Mouse (Mus musculus) midbrain, embryonic 15.5 days (tissue): ENCODE results near the gene Spred1. TPM values are rescaled to one million over a fixed set of nuclear protein-coding genes. Genes with fewer than 3 reads are reported as not detected.

ENCODE experiments used
- ATAC-seq: fragments of 200-750 bp; cut with Nextera tagmentation; replicated peaks from 2 replicates; pipeline ENCODE4 v1.8.0; 2017; ENCODE audit warnings: moderate TSS enrichment
- H3K27ac ChIP-seq: fragments of 300-500 bp; sonication (generic); 2 replicates; pipeline ENCODE4 v1.5.1; 2015; ENCODE audit warnings: mild to moderate bottlenecking, inconsistent platforms
- H3K27me3 ChIP-seq: fragments of 300-500 bp; sonication (generic); replicated peaks from 2 replicates; pipeline ENCODE4 v1.6.1; 2015; ENCODE audit warnings: inconsistent platforms
- H3K36me3 ChIP-seq: fragments of 300-500 bp; sonication (generic); replicated peaks from 2 replicates; pipeline ENCODE4 v1.6.1; 2015; ENCODE audit warnings: inconsistent platforms
- H3K4me1 ChIP-seq: fragments of 300-500 bp; sonication (generic); 2 replicates; pipeline ENCODE4 v1.6.1; 2015; ENCODE audit warnings: inconsistent platforms
- H3K4me2 ChIP-seq: fragments of 300-500 bp; sonication (generic); 2 replicates; pipeline ENCODE4 v1.6.1; 2015; ENCODE audit warnings: inconsistent platforms, mild to moderate bottlenecking, moderate library complexity
- H3K4me3 ChIP-seq: fragments of 300-500 bp; sonication (generic); 2 replicates; pipeline ENCODE4 v1.5.1; 2015; ENCODE audit warnings: mild to moderate bottlenecking, inconsistent platforms
- H3K9ac ChIP-seq: fragments of 300-500 bp; sonication (generic); 2 replicates; pipeline ENCODE4 v1.6.1; 2015; ENCODE audit warnings: mild to moderate bottlenecking, inconsistent platforms
- H3K9me3 ChIP-seq: fragments of 300-500 bp; sonication (generic); 2 replicates; pipeline ENCODE4 v1.6.1; 2016; ENCODE audit warnings: inconsistent platforms
- WGBS: fragments of 180-500 bp; shearing (Covaris S2); methylation state at CpG from one replicate; pipeline ENCODE4 v1.1.7; 2015; ENCODE audit warnings: mixed read lengths; 5-methylcytosine and 5-hydroxymethylcytosine counted together
- polyA plus RNA-seq: library from polyadenylated mRNA; unstranded; fragments of >200 nt; fragmentation: Nextera tagmentation; extraction: Ambion mirVana; gene quantifications from 2 replicates; pipeline ENCODE4 v1.2.1, GENCODE M21; 2015

Gene Spred1
- polyA plus RNA-seq, 1 experiment from 2014 or later: 10.6 TPM

- Histone ChIP-seq H3K27ac (no peak overlapping the region), H3K4me2 (no peak overlapping the region), H3K9me3 (no peaks in the 10 kb centered on the region), H3K4me1 (peaks cover 5% of the 10 kb centered on the region; the same call in 1 of the 2 replicates), H3K27me3 (no peaks in the 10 kb centered on the region), H3K4me3 (no peak overlapping the region), H3K9ac (no peak overlapping the region), H3K36me3 (no peaks in the 10 kb centered on the region)
- ATAC-seq: no peak
- 36% methylated on average over 10 of the region's 10 CpGs for WGBS
Measured at GRCm38 (mm10) chr2:117099316-117099715, 21.9 kb upstream of the Spred1 start.

GRCm38 (mm10) chr2:117103461-117103860, 17.7 kb upstream of the Spred1 start:
- ATAC-seq: no peak
- H3K4me2 ChIP-seq: no peak overlapping the region
- no peaks in the 10 kb centered on the region for H3K9me3 ChIP-seq
- H3K4me3 ChIP-seq: no peak overlapping the region
- no peak overlapping the region for H3K9ac ChIP-seq
- H3K36me3 ChIP-seq: no peaks in the 10 kb centered on the region
- peaks cover 5% of the 10 kb centered on the region; the same call in 1 of the 2 replicates for H3K4me1 ChIP-seq
- H3K27me3 ChIP-seq: no peaks in the 10 kb centered on the region
- 4% methylated on average over 4 of the region's 4 CpGs for WGBS
- no peak overlapping the region for H3K27ac ChIP-seq

- ATAC-seq: no peak
- H3K9me3 ChIP-seq: no peaks in the 10 kb centered on the region
- H3K4me3 ChIP-seq: no peak overlapping the region
- H3K4me1 ChIP-seq: peaks cover 5% of the 10 kb centered on the region; the same call in 1 of the 2 replicates
- H3K27ac ChIP-seq: no peak overlapping the region
- 71% methylated on average over 7 of the region's 7 CpGs for WGBS
- H3K4me2 ChIP-seq: no peak overlapping the region
- H3K27me3 ChIP-seq: no peaks in the 10 kb centered on the region
- H3K9ac ChIP-seq: no peak overlapping the region
- no peaks in the 10 kb centered on the region for H3K36me3 ChIP-seq
Measured at GRCm38 (mm10) chr2:117105407-117105806, 15.8 kb upstream of the Spred1 start.

- H3K4me3 ChIP-seq: no peak overlapping the region
- ATAC-seq: no peak
- 63% methylated on average over 4 of the region's 4 CpGs for WGBS
- no peak overlapping the region for H3K9ac ChIP-seq
- H3K27ac ChIP-seq: no peak overlapping the region
- no peak overlapping the region for H3K4me2 ChIP-seq
- no peaks in the 10 kb centered on the region for H3K36me3 ChIP-seq
- H3K4me1 ChIP-seq: peaks cover 5% of the 10 kb centered on the region; the same call in 1 of the 2 replicates
- no peaks in the 10 kb centered on the region for H3K9me3 ChIP-seq
- no peaks in the 10 kb centered on the region for H3K27me3 ChIP-seq
Measured at GRCm38 (mm10) chr2:117108059-117108458, 13.1 kb upstream of the Spred1 start.

- 82% methylated on average over 2 of the region's 2 CpGs for WGBS
- Histone ChIP-seq H3K27me3 (no peaks in the 10 kb centered on the region), H3K36me3 (no peaks in the 10 kb centered on the region), H3K4me2 (no peak overlapping the region), H3K4me3 (no peak overlapping the region), H3K27ac (no peak overlapping the region), H3K9ac (no peak overlapping the region), H3K4me1 (no peaks in the 10 kb centered on the region), H3K9me3 (no peaks in the 10 kb centered on the region)
- ATAC-seq: no peak
Measured at GRCm38 (mm10) chr2:117109296-117109695, 11.9 kb upstream of the Spred1 start.

- Histone ChIP-seq H3K27ac (no peak overlapping the region), H3K4me2 (no peak overlapping the region), H3K9me3 (no peaks in the 10 kb centered on the region), H3K9ac (no peak overlapping the region), H3K36me3 (no peaks in the 10 kb centered on the region), H3K4me3 (no peak overlapping the region), H3K27me3 (no peaks in the 10 kb centered on the region), H3K4me1 (no peaks in the 10 kb centered on the region)
- WGBS: 36% methylated on average over 6 of the region's 6 CpGs
- no peak for ATAC-seq
Measured at GRCm38 (mm10) chr2:117110355-117110866, 10.8 kb upstream of the Spred1 start.

GRCm38 (mm10) chr2:117113262-117113661, 7.9 kb upstream of the Spred1 start:
- no peaks in the 10 kb centered on the region for H3K9me3 ChIP-seq
- no peaks in the 10 kb centered on the region for H3K36me3 ChIP-seq
- H3K4me3 ChIP-seq: no peak overlapping the region
- no peak overlapping the region for H3K4me2 ChIP-seq
- 82% methylated on average over 2 of the region's 2 CpGs for WGBS
- H3K27me3 ChIP-seq: no peaks in the 10 kb centered on the region
- H3K27ac ChIP-seq: no peak overlapping the region
- ATAC-seq: no peak
- no peak overlapping the region for H3K9ac ChIP-seq
- no peaks in the 10 kb centered on the region for H3K4me1 ChIP-seq

- H3K4me2 ChIP-seq: no peak overlapping the region
- H3K4me3 ChIP-seq: no peak overlapping the region
- H3K27me3 ChIP-seq: no peaks in the 10 kb centered on the region
- WGBS: 62% methylated on average over 4 of the region's 4 CpGs
- H3K9me3 ChIP-seq: no peaks in the 10 kb centered on the region
- no peaks in the 10 kb centered on the region for H3K4me1 ChIP-seq
- no peak overlapping the region for H3K27ac ChIP-seq
- no peaks in the 10 kb centered on the region for H3K36me3 ChIP-seq
- no peak for ATAC-seq
- no peak overlapping the region for H3K9ac ChIP-seq
Measured at GRCm38 (mm10) chr2:117113762-117114161, 7.4 kb upstream of the Spred1 start.

GRCm38 (mm10) chr2:117118516-117118915, 2.7 kb upstream of the Spred1 start:
- no peak overlapping the region for H3K9ac ChIP-seq
- H3K36me3 ChIP-seq: no peaks in the 10 kb centered on the region
- H3K27me3 ChIP-seq: no peaks in the 10 kb centered on the region
- no peaks in the 10 kb centered on the region for H3K9me3 ChIP-seq
- WGBS: 52% methylated on average over 2 of the region's 2 CpGs
- H3K4me3 ChIP-seq: no peak overlapping the region
- H3K4me2 ChIP-seq: no peak overlapping the region
- no peak overlapping the region for H3K27ac ChIP-seq
- H3K4me1 ChIP-seq: peaks cover 15% of the 10 kb centered on the region
- no peak for ATAC-seq

GRCm38 (mm10) chr2:117119291-117120245, 1.6 kb upstream of the Spred1 start:
- peak overlapping the region; percentile 74 for H3K9ac ChIP-seq
- H3K4me1 ChIP-seq: peaks cover 19% of the 10 kb centered on the region
- peak overlapping the region; percentile 91 for H3K4me3 ChIP-seq
- ATAC-seq: peak; percentile 37
- H3K9me3 ChIP-seq: no peaks in the 10 kb centered on the region
- peak overlapping the region; percentile 99 for H3K27ac ChIP-seq
- 3% methylated on average over 30 of the region's 30 CpGs for WGBS
- no peaks in the 10 kb centered on the region for H3K27me3 ChIP-seq
- H3K36me3 ChIP-seq: no peaks in the 10 kb centered on the region
- peak overlapping the region; percentile 73 for H3K4me2 ChIP-seq

- Histone ChIP-seq H3K4me1 (peaks cover 22% of the 10 kb centered on the region), H3K27ac (peak overlapping the region; percentile 99), H3K4me2 (peak overlapping the region; percentile 73), H3K4me3 (peak overlapping the region; percentile 91), H3K9me3 (no peaks in the 10 kb centered on the region), H3K9ac (peak overlapping the region; percentile 93), H3K36me3 (no peaks in the 10 kb centered on the region), H3K27me3 (no peaks in the 10 kb centered on the region)
- peak; percentile 89 for ATAC-seq
- under 1% methylated on average over 100 of the region's 101 CpGs for WGBS
Measured at GRCm38 (mm10) chr2:117120246-117121211, 645 bp upstream of the Spred1 start.
